Mouse (Mus musculus): ENCODE measurements around the gene Zfp148. TPM values are rescaled to one million over a fixed set of nuclear protein-coding genes. Genes with fewer than 3 reads are reported as not detected.

Gene Zfp148
- polyA plus RNA-seq, 1 experiment from 2014 or later, result 59.3 TPM

GRCm38 (mm10) chr16:33518236-33518635 lies 137.6 kb downstream of the Zfp148 start:
- no peaks in the 10 kb centered on the region for H3K36me3 ChIP-seq (ENCODE audit: control insufficient read depth, insufficient read depth, low read length)
- H3K9ac ChIP-seq (ENCODE audit: low read depth, low read length), result no peak overlapping the region
- H3K27ac ChIP-seq (ENCODE audit: low read depth, low read length), result no peak overlapping the region
- H3K9me3 ChIP-seq (ENCODE audit: control insufficient read depth, low read length), result no peaks in the 10 kb centered on the region
- no peaks in the 10 kb centered on the region for H3K27me3 ChIP-seq (ENCODE audit: control insufficient read depth, insufficient read depth, low read length)
- H3K4me3 ChIP-seq (ENCODE audit: low read length), result no peak overlapping the region
- no peak overlapping the region for H3K4me2 ChIP-seq (replicated peaks; ENCODE audit: low read depth, low read length)
- WGBS, result 42% methylated on average over 7 of the region's 7 CpGs
- H3K4me1 ChIP-seq (ENCODE audit: control insufficient read depth, insufficient read depth, low read length), result peaks cover 13% of the 10 kb centered on the region
- no peak for ATAC-seq (ENCODE audit: low FRiP score, low TSS enrichment)

- ATAC-seq (ENCODE audit: low FRiP score, low TSS enrichment), result no peak
- H3K27me3 ChIP-seq (ENCODE audit: control insufficient read depth, insufficient read depth, low read length), result no peaks in the 10 kb centered on the region
- 68% methylated on average over 6 of the region's 6 CpGs for WGBS
- H3K27ac ChIP-seq (ENCODE audit: low read depth, low read length), result no peak overlapping the region
- H3K9ac ChIP-seq (ENCODE audit: low read depth, low read length), result no peak overlapping the region
- H3K4me3 ChIP-seq (ENCODE audit: low read length), result no peak overlapping the region
- H3K36me3 ChIP-seq (ENCODE audit: control insufficient read depth, insufficient read depth, low read length), result no peaks in the 10 kb centered on the region
- no peak overlapping the region for H3K4me2 ChIP-seq (replicated peaks; ENCODE audit: low read depth, low read length)
- no peaks in the 10 kb centered on the region for H3K9me3 ChIP-seq (ENCODE audit: control insufficient read depth, low read length)
- peaks cover 13% of the 10 kb centered on the region for H3K4me1 ChIP-seq (ENCODE audit: control insufficient read depth, insufficient read depth, low read length)
These were observed 139.4 kb downstream of the Zfp148 start for GRCm38 (mm10) chr16:33519916-33520568.

- Histone ChIP-seq H3K9ac (ENCODE audit: low read depth, low read length) (no peak overlapping the region), H3K27ac (ENCODE audit: low read depth, low read length) (no peak overlapping the region), H3K4me3 (ENCODE audit: low read length) (no peak overlapping the region), H3K9me3 (ENCODE audit: control insufficient read depth, low read length) (no peaks in the 10 kb centered on the region), H3K27me3 (ENCODE audit: control insufficient read depth, insufficient read depth, low read length) (no peaks in the 10 kb centered on the region), H3K4me2 (replicated peaks; ENCODE audit: low read depth, low read length) (no peak overlapping the region), H3K36me3 (ENCODE audit: control insufficient read depth, insufficient read depth, low read length) (no peaks in the 10 kb centered on the region), H3K4me1 (ENCODE audit: control insufficient read depth, insufficient read depth, low read length) (peaks cover 5% of the 10 kb centered on the region)
- no peak for ATAC-seq (ENCODE audit: low FRiP score, low TSS enrichment)
- 47% methylated on average over 4 of the region's 4 CpGs for WGBS
These were observed 141.9 kb downstream of the Zfp148 start for GRCm38 (mm10) chr16:33522516-33522915.

- Histone ChIP-seq H3K4me3 (ENCODE audit: low read length) (no peak overlapping the region), H3K36me3 (ENCODE audit: control insufficient read depth, insufficient read depth, low read length) (no peaks in the 10 kb centered on the region), H3K4me2 (replicated peaks; ENCODE audit: low read depth, low read length) (no peak overlapping the region), H3K27ac (ENCODE audit: low read depth, low read length) (no peak overlapping the region), H3K4me1 (ENCODE audit: control insufficient read depth, insufficient read depth, low read length) (no peaks in the 10 kb centered on the region), H3K9me3 (ENCODE audit: control insufficient read depth, low read length) (peaks cover 7% of the 10 kb centered on the region; the same call in 1 of the 2 replicates), H3K9ac (ENCODE audit: low read depth, low read length) (no peak overlapping the region), H3K27me3 (ENCODE audit: control insufficient read depth, insufficient read depth, low read length) (no peaks in the 10 kb centered on the region)
- ATAC-seq (ENCODE audit: low FRiP score, low TSS enrichment), result no peak
- 77% methylated on average over 10 of the region's 10 CpGs for WGBS
These were observed 142.9 kb downstream of the Zfp148 start for GRCm38 (mm10) chr16:33523571-33523970.

- H3K4me2 ChIP-seq (replicated peaks; ENCODE audit: low read depth, low read length), result no peak overlapping the region
- ATAC-seq (ENCODE audit: low FRiP score, low TSS enrichment), result peak; percentile 59; the same call in 1 of the 2 replicates
- no peak overlapping the region for H3K4me3 ChIP-seq (ENCODE audit: low read length)
- no peaks in the 10 kb centered on the region for H3K36me3 ChIP-seq (ENCODE audit: control insufficient read depth, insufficient read depth, low read length)
- H3K4me1 ChIP-seq (ENCODE audit: control insufficient read depth, insufficient read depth, low read length), result peaks cover 11% of the 10 kb centered on the region; the same call in 1 of the 2 replicates
- peaks cover 7% of the 10 kb centered on the region; the same call in 1 of the 2 replicates for H3K9me3 ChIP-seq (ENCODE audit: control insufficient read depth, low read length)
- 66% methylated on average over 11 of the region's 11 CpGs for WGBS
- no peak overlapping the region for H3K9ac ChIP-seq (ENCODE audit: low read depth, low read length)
- H3K27ac ChIP-seq (ENCODE audit: low read depth, low read length), result peak overlapping the region; percentile 70; the same call in 1 of the 2 replicates
- no peaks in the 10 kb centered on the region for H3K27me3 ChIP-seq (ENCODE audit: control insufficient read depth, insufficient read depth, low read length)
These were observed 149.1 kb downstream of the Zfp148 start for GRCm38 (mm10) chr16:33529502-33530454.

GRCm38 (mm10) chr16:33531184-33531583 lies 150.5 kb downstream of the Zfp148 start:
- Histone ChIP-seq H3K36me3 (ENCODE audit: control insufficient read depth, insufficient read depth, low read length) (no peaks in the 10 kb centered on the region), H3K27me3 (ENCODE audit: control insufficient read depth, insufficient read depth, low read length) (no peaks in the 10 kb centered on the region), H3K4me2 (replicated peaks; ENCODE audit: low read depth, low read length) (no peak overlapping the region), H3K9ac (ENCODE audit: low read depth, low read length) (no peak overlapping the region), H3K9me3 (ENCODE audit: control insufficient read depth, low read length) (peaks cover 7% of the 10 kb centered on the region; the same call in 1 of the 2 replicates), H3K4me1 (ENCODE audit: control insufficient read depth, insufficient read depth, low read length) (peaks cover 11% of the 10 kb centered on the region; the same call in 1 of the 2 replicates), H3K4me3 (ENCODE audit: low read length) (no peak overlapping the region), H3K27ac (ENCODE audit: low read depth, low read length) (no peak overlapping the region)
- WGBS, result 55% methylated on average over 8 of the region's 8 CpGs
- no peak for ATAC-seq (ENCODE audit: low FRiP score, low TSS enrichment)

- no peaks in the 10 kb centered on the region; the same call in 1 of the 2 replicates for H3K4me1 ChIP-seq (ENCODE audit: control insufficient read depth, insufficient read depth, low read length)
- no peak overlapping the region for H3K4me2 ChIP-seq (replicated peaks; ENCODE audit: low read depth, low read length)
- ATAC-seq (ENCODE audit: low FRiP score, low TSS enrichment), result no peak
- no peaks in the 10 kb centered on the region for H3K9me3 ChIP-seq (ENCODE audit: control insufficient read depth, low read length)
- no peak overlapping the region for H3K4me3 ChIP-seq (ENCODE audit: low read length)
- no peaks in the 10 kb centered on the region for H3K27me3 ChIP-seq (ENCODE audit: control insufficient read depth, insufficient read depth, low read length)
- no peak overlapping the region for H3K27ac ChIP-seq (ENCODE audit: low read depth, low read length)
- H3K9ac ChIP-seq (ENCODE audit: low read depth, low read length), result no peak overlapping the region
- H3K36me3 ChIP-seq (ENCODE audit: control insufficient read depth, insufficient read depth, low read length), result no peaks in the 10 kb centered on the region
- WGBS, result 75% methylated on average over 8 of the region's 8 CpGs
These were observed 155.8 kb downstream of the Zfp148 start for GRCm38 (mm10) chr16:33536456-33536855.

- Histone ChIP-seq H3K9ac (ENCODE audit: low read depth, low read length) (no peak overlapping the region), H3K4me2 (replicated peaks; ENCODE audit: low read depth, low read length) (no peak overlapping the region), H3K4me1 (ENCODE audit: control insufficient read depth, insufficient read depth, low read length) (no peaks in the 10 kb centered on the region; the same call in 1 of the 2 replicates), H3K27me3 (ENCODE audit: control insufficient read depth, insufficient read depth, low read length) (no peaks in the 10 kb centered on the region), H3K9me3 (ENCODE audit: control insufficient read depth, low read length) (no peaks in the 10 kb centered on the region), H3K4me3 (ENCODE audit: low read length) (no peak overlapping the region), H3K36me3 (ENCODE audit: control insufficient read depth, insufficient read depth, low read length) (no peaks in the 10 kb centered on the region), H3K27ac (ENCODE audit: low read depth, low read length) (no peak overlapping the region)
- 72% methylated on average over 21 of the region's 21 CpGs for WGBS
- ATAC-seq (ENCODE audit: low FRiP score, low TSS enrichment), result no peak
These were observed 157.0 kb downstream of the Zfp148 start for GRCm38 (mm10) chr16:33537499-33538225.
